ENCODE assay signal across 11 mouse cellular contexts in the genomic region with DNA sequence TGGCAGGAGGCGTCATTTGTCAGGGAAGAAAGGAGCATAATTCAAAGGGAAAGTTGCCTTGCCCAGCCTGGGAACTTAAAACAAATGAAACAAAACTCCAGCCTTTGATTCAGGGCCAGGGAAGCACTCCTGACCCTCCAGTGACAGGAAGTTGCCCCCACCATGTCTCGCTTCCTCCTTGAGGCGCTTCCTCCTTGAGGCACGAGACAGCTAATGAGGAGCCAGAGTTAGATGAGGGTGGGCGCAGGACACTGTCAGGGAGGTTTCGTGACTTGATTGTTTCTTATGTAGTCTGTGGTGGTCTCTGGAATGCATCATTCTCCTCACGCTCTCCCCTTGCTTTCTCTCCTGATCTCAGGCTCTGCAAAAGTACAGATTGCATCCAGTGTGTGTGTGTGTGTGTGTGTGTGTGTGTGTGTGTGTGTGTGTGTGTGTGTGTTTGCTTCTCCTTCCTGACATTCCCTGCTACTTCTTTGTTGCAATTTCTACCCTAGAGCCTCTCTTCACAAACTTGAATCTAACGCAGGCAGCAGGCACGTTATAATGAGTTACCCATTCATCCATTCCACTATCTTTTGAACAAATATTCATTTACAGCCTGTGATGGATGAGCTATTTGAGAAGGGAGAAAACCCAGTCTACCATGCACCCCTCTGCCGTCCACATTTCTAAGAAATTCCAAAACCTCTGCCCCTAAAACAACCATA. TPM values are rescaled to one million over a fixed set of nuclear protein-coding genes. Genes with fewer than 3 reads are reported as not detected.
DNase-seq lines count a peak whose midpoint lies in the region; ATAC-seq lines count a peak whose summit lies in the region.
"Had no signal": no experiment of that assay in that cellular context is flagged by ENCODE, and none has a peak within 500 bp of the region (broad histone marks: within the 10 kb centered on the region; RNA-seq: fewer than 3 reads in every experiment).

No protein-coding gene starts in this region.

- no peak overlapping the region for H3K27ac ChIP-seq in kidney, embryonic 15.5 days
- peak overlapping the region; percentile 53 for H3K27ac ChIP-seq in forebrain, embryonic 12.5 days
- H3K27ac ChIP-seq in midbrain, embryonic 16.5 days (ENCODE audit: low read length) = peak overlapping the region; percentile 76
- H3K27ac ChIP-seq: heart, adult 2 months; liver, embryonic 14.5 days had no signal

- H3K4me3 ChIP-seq in kidney, embryonic 15.5 days (replicated peaks) = no peak overlapping the region
- H3K4me3 ChIP-seq in forebrain, embryonic 12.5 days (replicated peaks) = no peak overlapping the region
- no peak overlapping the region for H3K4me3 ChIP-seq in midbrain, embryonic 16.5 days (ENCODE audit: low read depth, low read length)
- H3K4me3 ChIP-seq: heart, adult 2 months had no signal

- H3K4me1 ChIP-seq in kidney, embryonic 15.5 days = 0 out of 2 replicates have a peak, but pooled peaks cover 4% of the 10 kb centered on the region
- peaks cover 10% of the 10 kb centered on the region for H3K4me1 ChIP-seq in forebrain, embryonic 12.5 days
- peaks cover 16% of the 10 kb centered on the region for H3K4me1 ChIP-seq in midbrain, embryonic 16.5 days (ENCODE audit: control insufficient read depth, insufficient read depth, low read length)

- H3K36me3 ChIP-seq in kidney, embryonic 15.5 days = no peaks in the 10 kb centered on the region
- no peaks in the 10 kb centered on the region for H3K36me3 ChIP-seq in forebrain, embryonic 12.5 days (replicated peaks)
- no peaks in the 10 kb centered on the region for H3K36me3 ChIP-seq in midbrain, embryonic 16.5 days (ENCODE audit: control insufficient read depth, insufficient read depth, low read length)

- H3K9me3 ChIP-seq in kidney, embryonic 15.5 days (replicated peaks) = no peaks in the 10 kb centered on the region
- no peaks in the 10 kb centered on the region for H3K9me3 ChIP-seq in forebrain, embryonic 12.5 days
- H3K9me3 ChIP-seq in midbrain, embryonic 16.5 days (replicated peaks; ENCODE audit: control insufficient read depth, low read length, poor library complexity, severe bottlenecking) = no peaks in the 10 kb centered on the region

- 37% methylated on average over 10 of the region's 10 CpGs for WGBS in kidney, embryonic 15.5 days
- WGBS in forebrain, embryonic 12.5 days = 42% methylated on average over 10 of the region's 10 CpGs
- WGBS in midbrain, embryonic 16.5 days = 44% methylated on average over 10 of the region's 10 CpGs

- H3K27me3 ChIP-seq in kidney, embryonic 15.5 days = no peaks in the 10 kb centered on the region
- no peaks in the 10 kb centered on the region for H3K27me3 ChIP-seq in forebrain, embryonic 12.5 days
- H3K27me3 ChIP-seq in midbrain, embryonic 16.5 days (ENCODE audit: control insufficient read depth, insufficient read depth, low read depth, low read length) = no peaks in the 10 kb centered on the region

- ATAC-seq in kidney, embryonic 15.5 days (replicated peaks; ENCODE audit: low FRiP score) = peak; percentile 66; the same call in 1 of the 2 replicates
- ATAC-seq in forebrain, embryonic 12.5 days (ENCODE audit: low FRiP score) = peak; percentile 62; the same call in 1 of the 2 replicates
- ATAC-seq in midbrain, embryonic 16.5 days = peak; percentile 30; the same call in 1 of the 2 replicates

- no peak for DNase-seq in kidney, adult 11 months
- peak; percentile 16 for DNase-seq in kidney, postnatal 10 days
- no peak for DNase-seq in ovary, postnatal 14 days (ENCODE audit: low spot score)
- DNase-seq in frontal cortex, postnatal 36 days (ENCODE audit: low spot score in 2 of 2) = no peak
- DNase-seq in adrenal gland, adult (ENCODE audit: inconsistent age in 2 of 2, low spot score in 1 of 2) = no peak
- DNase-seq: cerebellum, adult 8-10 months had no signal

- no peak overlapping the region for H3K9ac ChIP-seq in kidney, embryonic 15.5 days
- no peak overlapping the region for H3K9ac ChIP-seq in forebrain, embryonic 12.5 days
- H3K9ac ChIP-seq in midbrain, embryonic 16.5 days (ENCODE audit: low read depth, low read length) = no peak overlapping the region; the same call in 1 of the 2 replicates
- H3K9ac ChIP-seq: liver, embryonic 14.5 days had no signal

- H3K4me2 ChIP-seq in kidney, embryonic 15.5 days = peak overlapping the region; percentile 19; the same call in 1 of the 2 replicates
- 0 out of 2 replicates have a peak overlapping the region, but pooled peaks have one; percentile 19 for H3K4me2 ChIP-seq in forebrain, embryonic 12.5 days
- peak overlapping the region; percentile 20; the same call in 1 of the 2 replicates for H3K4me2 ChIP-seq in midbrain, embryonic 16.5 days (ENCODE audit: low read length)

RNA-seq across cellular contexts. Expression of gene Dnajb9, which starts 33.6 kb away (rescaled TPM):
- polyA plus RNA-seq in kidney, embryonic 15.5 days (2015; fragmentation: Nextera tagmentation; extraction: Ambion mirVana) = 21.9 and 24.0 TPM in 2 replicates
- polyA plus RNA-seq in forebrain, embryonic 12.5 days (2016; fragmentation: Nextera tagmentation; extraction: Ambion mirVana) = 24.1 and 25.0 TPM in 2 replicates
- 35.4 and 36.6 TPM in 2 replicates for polyA plus RNA-seq in midbrain, embryonic 16.5 days (2015; fragmentation: Nextera tagmentation; extraction: Ambion mirVana)

RNA-seq across cellular contexts. Expression of gene Pnpla8, which starts 44.7 kb away (rescaled TPM):
- polyA plus RNA-seq in kidney, embryonic 15.5 days (2015; fragmentation: Nextera tagmentation; extraction: Ambion mirVana) = 65.1 and 71.8 TPM in 2 replicates
- polyA plus RNA-seq in forebrain, embryonic 12.5 days (2016; fragmentation: Nextera tagmentation; extraction: Ambion mirVana) = 96.3 and 97.8 TPM in 2 replicates
- polyA plus RNA-seq in midbrain, embryonic 16.5 days (2015; fragmentation: Nextera tagmentation; extraction: Ambion mirVana) = 143 and 153 TPM in 2 replicates
